ENCODE assay signal across 11 mouse cellular contexts in the genomic region with DNA sequence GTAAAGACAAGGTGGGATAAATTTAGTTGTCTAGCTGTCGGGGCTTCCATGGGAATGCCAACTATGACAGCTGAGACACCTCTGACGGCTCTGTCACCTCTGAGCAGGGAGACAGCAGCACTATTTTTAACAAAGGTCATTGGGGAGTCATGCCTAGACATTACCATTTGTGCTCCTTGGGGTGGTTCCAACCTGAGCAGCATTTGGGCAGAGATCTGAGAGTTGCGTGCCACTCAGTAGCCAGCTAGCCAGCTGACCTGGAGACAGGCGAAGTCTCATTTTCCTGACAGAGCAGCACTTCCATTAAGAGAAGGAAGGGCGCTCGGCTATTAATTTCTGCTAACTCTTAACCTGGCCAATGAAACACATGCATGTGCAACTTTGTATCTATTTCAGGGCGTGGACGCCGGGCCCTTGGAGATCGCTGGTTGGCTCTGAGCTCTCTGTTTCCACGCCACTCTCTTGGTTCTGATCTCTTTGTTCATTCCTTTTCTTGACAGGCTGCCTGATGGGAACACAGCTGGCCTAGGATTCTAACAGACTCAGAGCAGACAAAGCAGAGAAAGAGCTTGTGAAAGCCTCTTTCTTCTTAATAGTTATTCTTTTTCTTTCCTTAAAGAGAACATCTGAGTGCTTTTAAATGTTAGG. TPM values are rescaled to one million over a fixed set of nuclear protein-coding genes. Genes with fewer than 3 reads are reported as not detected.
DNase-seq lines count a peak whose midpoint lies in the region; ATAC-seq and TF ChIP-seq lines count a peak whose summit lies in the region.
"Had no signal": no experiment of that assay in that cellular context is flagged by ENCODE, and none has a peak within 500 bp of the region (broad histone marks: within the 10 kb centered on the region; RNA-seq: fewer than 3 reads in every experiment).

No protein-coding gene starts in this region.

- H3K9ac ChIP-seq in heart, adult 2 months (ENCODE audit: low read depth, low read length) = no peak overlapping the region
- no peak overlapping the region for H3K9ac ChIP-seq in midbrain, embryonic 11.5 days (ENCODE audit: low read length)
- H3K9ac ChIP-seq: liver, embryonic 15.5 days had no signal

- peak overlapping the region; percentile 78 for H3K27ac ChIP-seq in heart, adult 2 months
- no peak overlapping the region for H3K27ac ChIP-seq in midbrain, embryonic 11.5 days (ENCODE audit: low read depth, low read length)
- H3K27ac ChIP-seq: liver, embryonic 15.5 days had no signal

- H3K4me3 ChIP-seq in heart, adult 2 months = no peak overlapping the region
- H3K4me3 ChIP-seq in midbrain, embryonic 11.5 days (ENCODE audit: low read depth, low read length) = no peak overlapping the region
- H3K4me3 ChIP-seq: erythroblast, embryonic 14.5 days; liver, embryonic 15.5 days had no signal

- TF ChIP-seq CTCF in heart, adult 2 months (IDR thresholded peaks at IDR 0.05) = no peak

- peaks cover 26% of the 10 kb centered on the region for H3K36me3 ChIP-seq in heart, adult 2 months (ENCODE audit: control insufficient read depth, insufficient read depth, low read length)
- H3K36me3 ChIP-seq in midbrain, embryonic 11.5 days (ENCODE audit: control insufficient read depth, insufficient read depth, low read length) = no peaks in the 10 kb centered on the region
- H3K36me3 ChIP-seq: liver, embryonic 15.5 days had no signal

- 0 out of 2 replicates have a peak, but pooled peaks have one; percentile 9 for TF ChIP-seq POLR2A in heart, adult 2 months (IDR thresholded peaks at IDR 0.05; ENCODE audit: insufficient read depth, low read depth, low read length)

- ATAC-seq in midbrain, embryonic 11.5 days (ENCODE audit: low FRiP score) = peak; percentile 61; the same call in 1 of the 2 replicates

- WGBS in heart, adult 2 months = 56% methylated on average over 11 of the region's 11 CpGs
- WGBS in midbrain, embryonic 11.5 days = 58% methylated on average over 11 of the region's 11 CpGs

- H3K9me3 ChIP-seq in midbrain, embryonic 11.5 days (ENCODE audit: control insufficient read depth, low read length) = no peaks in the 10 kb centered on the region
- H3K9me3 ChIP-seq: liver, embryonic 15.5 days had no signal

- peak; percentile 78 for TF ChIP-seq EP300 in heart, adult 2 months (IDR thresholded peaks at IDR 0.05; ENCODE audit: insufficient read depth, low read depth, low read length)

- no peak overlapping the region for H3K4me2 ChIP-seq in midbrain, embryonic 11.5 days
- H3K4me2 ChIP-seq: liver, embryonic 15.5 days had no signal

- peak; percentile 20 for DNase-seq in embryo, embryonic 10.5 days (ENCODE audit: low spot score)
- no peak for DNase-seq in embryo, embryonic 10 days (ENCODE audit: low spot score)
- peak; percentile 72 for DNase-seq in cerebellum, adult 9-11 months
- peak; percentile 55 to 81 for DNase-seq in heart, adult 2 months
- no peak for DNase-seq in midbrain, embryonic 11.5 days (ENCODE audit: low spot score, missing footprints)
- no peak for DNase-seq in urinary bladder, postnatal 10 days (ENCODE audit: low spot score)
- DNase-seq in left cerebral cortex, adult 8-10 months (ENCODE audit: low spot score in 2 of 2) = no peak
- DNase-seq in layer of hippocampus, adult 9-10 months (ENCODE audit: low spot score) = no peak

- peaks cover 5% of the 10 kb centered on the region for H3K4me1 ChIP-seq in heart, adult 2 months (ENCODE audit: control insufficient read depth, insufficient read depth, low read length)
- peaks cover 3% of the 10 kb centered on the region; the same call in 1 of the 2 replicates for H3K4me1 ChIP-seq in midbrain, embryonic 11.5 days (ENCODE audit: control insufficient read depth, insufficient read depth, low read length)
- H3K4me1 ChIP-seq: liver, embryonic 15.5 days had no signal

- intact Hi-C loops in heart, adult 2 months (cut with DNase I) = no loop called here

- H3K79me2 ChIP-seq in heart, adult 2 months (replicated peaks; ENCODE audit: control insufficient read depth, insufficient read depth, low read length) = no peaks in the 10 kb centered on the region; the same call in 1 of the 2 replicates

- H3K27me3 ChIP-seq in heart, adult 2 months (ENCODE audit: control insufficient read depth, insufficient read depth, low read length) = no peaks in the 10 kb centered on the region
- H3K27me3 ChIP-seq in midbrain, embryonic 11.5 days (ENCODE audit: control insufficient read depth, insufficient read depth, low read length) = no peaks in the 10 kb centered on the region
- H3K27me3 ChIP-seq: liver, embryonic 15.5 days had no signal

RNA-seq across cellular contexts. Expression of a gene that starts 40.4 kb away (rescaled TPM):
- not detected for total RNA-seq in heart, adult 2 months (2021)
- polyA plus RNA-seq in heart, adult 2 months (2012; rRNA removed) = not detected in 2 replicates
- polyA plus RNA-seq in midbrain, embryonic 11.5 days (2014; fragmentation: Nextera tagmentation; extraction: Ambion mirVana) = not detected in 2 replicates
- not detected for total RNA-seq in left cerebral cortex, adult 8-10 months (2022)
- polyA plus RNA-seq: erythroblast, embryonic 14.5 days; liver, embryonic 15.5 days; small intestine, adult 2 months had no signal

Comparison
In these comparisons a context has a peak if more than half of its experiments do, and no peak if none do; other contexts are left out.
1. DNase-seq: peak in embryo, embryonic 10.5 days (single experiment), cerebellum, adult 9-11 months (single experiment) and heart, adult 2 months (2 of 2); none in embryo, embryonic 10 days (single experiment), midbrain, embryonic 11.5 days (single experiment), urinary bladder, postnatal 10 days (single experiment), left cerebral cortex, adult 8-10 months (0 of 2) and layer of hippocampus, adult 9-10 months (single experiment).